Mouse (Mus musculus) embryonic facial prominence, embryonic 13.5 days (tissue): ENCODE measurements around the gene 1600002K03Rik. TPM values are rescaled to one million over a fixed set of nuclear protein-coding genes. Genes with fewer than 3 reads are reported as not detected.

Experiments
- ATAC-seq: fragments of 200-750 bp; cut with Nextera tagmentation; 2 replicates; pipeline ENCODE4 v1.8.0; 2017; ENCODE audit warnings: low read depth; ENCODE audit not compliant: insufficient number of reproducible peaks, insufficient read depth, low FRiP score, low TSS enrichment
- H3K27ac ChIP-seq: fragments of 300-500 bp; sonication (generic); 2 replicates; pipeline ENCODE4 v1.5.1; 2015; ENCODE audit warnings: moderate library complexity, mild to moderate bottlenecking, inconsistent platforms
- H3K27me3 ChIP-seq: fragments of 300-500 bp; sonication (generic); 2 replicates; pipeline ENCODE4 v1.6.1; 2015; ENCODE audit warnings: mild to moderate bottlenecking, inconsistent platforms
- H3K36me3 ChIP-seq: fragments of 300-500 bp; sonication (generic); 2 replicates; pipeline ENCODE4 v1.6.1; 2015; ENCODE audit warnings: mild to moderate bottlenecking, inconsistent platforms
- H3K4me1 ChIP-seq: fragments of 300-500 bp; sonication (generic); 2 replicates; pipeline ENCODE4 v1.6.1; 2015; ENCODE audit warnings: inconsistent platforms
- H3K4me2 ChIP-seq: fragments of 300-500 bp; sonication (generic); 2 replicates; pipeline ENCODE4 v1.6.1; 2015; ENCODE audit warnings: moderate library complexity, mild to moderate bottlenecking, inconsistent platforms
- H3K4me3 ChIP-seq: fragments of 300-500 bp; sonication (generic); 2 replicates; pipeline ENCODE4 v1.5.1; 2015; ENCODE audit warnings: mild to moderate bottlenecking, inconsistent platforms
- H3K9ac ChIP-seq: fragments of 300-500 bp; sonication (generic); 2 replicates; pipeline ENCODE4 v1.6.1; 2015; ENCODE audit warnings: mild to moderate bottlenecking, inconsistent platforms
- H3K9me3 ChIP-seq: fragments of 300-500 bp; sonication (generic); 2 replicates; pipeline ENCODE4 v1.6.1; 2016; ENCODE audit warnings: inconsistent platforms
- WGBS: fragments of 180-500 bp; shearing (Covaris S2); methylation state at CpG from one replicate; pipeline ENCODE4 v1.1.7; 2015; ENCODE audit warnings: mixed read lengths; 5-methylcytosine and 5-hydroxymethylcytosine counted together
- polyA plus RNA-seq: library from polyadenylated mRNA; unstranded; fragments of >200 nt; fragmentation: Nextera tagmentation; extraction: Ambion mirVana; gene quantifications from 2 replicates; pipeline ENCODE4 v1.2.1, GENCODE M21; 2015

The 1600002K03Rik gene
- polyA plus RNA-seq, 1 experiment from 2014 or later, result 11.6 TPM

DNA sequence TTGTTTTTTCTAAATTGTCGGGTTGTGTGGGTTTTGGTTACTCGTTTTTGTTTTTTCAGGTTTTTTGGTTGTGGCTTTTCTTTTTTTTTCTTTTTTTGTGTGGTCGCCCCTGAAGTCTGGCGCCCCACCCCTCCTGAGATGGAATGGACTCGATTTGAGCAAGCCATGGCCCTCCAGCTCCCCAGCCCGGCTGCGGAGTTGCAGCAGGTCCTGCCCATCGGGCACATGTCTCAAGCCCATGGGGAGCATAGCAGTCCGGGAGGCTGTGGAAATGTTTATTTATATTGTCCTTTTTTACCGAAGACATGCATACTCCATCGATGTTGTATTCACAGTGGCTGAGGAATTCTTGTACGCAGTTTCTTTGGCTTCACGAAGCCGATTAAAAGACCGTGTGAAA, 1.5 kb upstream of the 1600002K03Rik start:
- H3K27ac ChIP-seq, result 0 out of 2 replicates have a peak overlapping the region, but pooled peaks have one; percentile 5

DNA sequence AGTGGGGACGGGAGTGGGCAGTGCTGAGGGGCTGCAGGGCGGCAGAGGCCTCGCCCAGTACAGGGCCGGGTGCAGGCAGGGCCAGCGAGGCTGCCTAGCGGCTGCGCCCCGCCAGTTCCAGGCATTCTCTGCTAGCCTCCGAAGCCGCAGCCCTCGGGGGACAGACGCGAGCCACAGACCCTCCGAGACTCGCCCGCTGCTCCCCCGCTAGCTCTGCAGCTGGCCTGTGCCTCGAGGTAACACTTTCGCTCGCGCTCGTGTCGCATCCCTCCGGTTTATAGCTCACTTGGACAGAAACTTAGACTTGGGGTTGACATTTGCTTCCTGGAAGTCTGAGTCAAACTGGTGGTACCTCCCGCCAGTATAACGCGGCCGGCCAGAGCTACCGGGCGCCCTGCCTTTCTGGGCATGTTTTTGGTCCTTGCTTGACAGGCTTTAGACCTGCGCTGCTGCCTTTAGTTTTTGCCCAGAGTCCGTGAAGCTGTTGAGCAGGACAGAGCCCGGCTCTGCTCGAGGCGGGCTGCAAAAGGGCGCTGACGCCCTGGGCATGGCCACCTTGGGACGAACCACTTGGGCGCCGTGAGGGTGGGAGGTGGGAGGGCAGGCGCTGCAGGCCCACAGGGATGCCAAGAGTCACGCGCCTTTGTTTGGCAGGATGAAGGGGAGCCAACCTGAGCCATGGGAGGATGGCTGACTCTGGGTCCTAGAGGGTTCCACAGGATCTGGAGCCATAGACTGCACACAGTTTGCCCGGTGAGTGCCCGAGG, 801 bp upstream of the 1600002K03Rik start:
- peaks cover 41% of the 10 kb centered on the region for H3K4me1 ChIP-seq

More for the DNA sequence above, 1.5 kb upstream of the 1600002K03Rik start:
- Histone ChIP-seq H3K9ac (no peak overlapping the region), H3K4me2 (no peak overlapping the region), H3K36me3 (peaks cover 28% of the 10 kb centered on the region), H3K4me1 (peaks cover 46% of the 10 kb centered on the region), H3K4me3 (no peak overlapping the region), H3K27me3 (no peaks in the 10 kb centered on the region), H3K9me3 (no peaks in the 10 kb centered on the region)
- no peak for ATAC-seq
- WGBS, result 94% methylated on average over 15 of the region's 15 CpGs

DNA sequence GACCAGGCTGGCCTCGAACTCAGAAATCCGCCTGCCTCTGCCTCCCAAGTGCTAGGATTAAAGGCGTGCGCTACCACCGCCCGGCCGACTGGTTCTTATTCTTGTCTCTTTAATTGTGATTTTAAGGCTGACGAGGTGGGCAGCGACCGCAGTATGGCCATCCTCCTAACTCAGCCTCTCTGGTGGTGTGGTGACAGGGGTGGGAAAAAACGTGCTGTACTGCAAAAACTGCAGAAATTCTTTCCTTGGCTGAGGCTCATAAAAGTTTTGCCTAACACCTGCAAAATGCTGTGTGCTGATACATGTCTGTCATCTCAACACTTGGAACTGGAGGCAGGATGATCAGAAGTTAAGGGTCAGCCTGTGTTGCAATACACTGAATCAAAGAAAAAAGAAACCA, 614 bp downstream of the 1600002K03Rik start:
- H3K4me2 ChIP-seq, result peak overlapping the region; percentile 70
- H3K27ac ChIP-seq, result peak overlapping the region; percentile 78
- WGBS, result 7% methylated on average over 11 of the region's 11 CpGs
- H3K36me3 ChIP-seq, result peaks cover 28% of the 10 kb centered on the region
- peaks cover 38% of the 10 kb centered on the region for H3K4me1 ChIP-seq
- peak overlapping the region; percentile 58 for H3K4me3 ChIP-seq
- peak overlapping the region; percentile 71 for H3K9ac ChIP-seq
- no peaks in the 10 kb centered on the region for H3K9me3 ChIP-seq
- ATAC-seq, result no peak
- H3K27me3 ChIP-seq, result no peaks in the 10 kb centered on the region

More for the DNA sequence above, 801 bp upstream of the 1600002K03Rik start:
- peak overlapping the region; percentile 58; the same call in 1 of the 2 replicates for H3K4me3 ChIP-seq
- H3K27ac ChIP-seq, result peak overlapping the region; percentile 78
- H3K27me3 ChIP-seq, result no peaks in the 10 kb centered on the region
- H3K36me3 ChIP-seq, result peaks cover 28% of the 10 kb centered on the region
- 86% methylated on average over 45 of the region's 45 CpGs for WGBS
- peak overlapping the region; percentile 70 for H3K4me2 ChIP-seq
- H3K9ac ChIP-seq, result peak overlapping the region; percentile 71; the same call in 1 of the 2 replicates
- ATAC-seq, result no peak
- no peaks in the 10 kb centered on the region for H3K9me3 ChIP-seq

DNA sequence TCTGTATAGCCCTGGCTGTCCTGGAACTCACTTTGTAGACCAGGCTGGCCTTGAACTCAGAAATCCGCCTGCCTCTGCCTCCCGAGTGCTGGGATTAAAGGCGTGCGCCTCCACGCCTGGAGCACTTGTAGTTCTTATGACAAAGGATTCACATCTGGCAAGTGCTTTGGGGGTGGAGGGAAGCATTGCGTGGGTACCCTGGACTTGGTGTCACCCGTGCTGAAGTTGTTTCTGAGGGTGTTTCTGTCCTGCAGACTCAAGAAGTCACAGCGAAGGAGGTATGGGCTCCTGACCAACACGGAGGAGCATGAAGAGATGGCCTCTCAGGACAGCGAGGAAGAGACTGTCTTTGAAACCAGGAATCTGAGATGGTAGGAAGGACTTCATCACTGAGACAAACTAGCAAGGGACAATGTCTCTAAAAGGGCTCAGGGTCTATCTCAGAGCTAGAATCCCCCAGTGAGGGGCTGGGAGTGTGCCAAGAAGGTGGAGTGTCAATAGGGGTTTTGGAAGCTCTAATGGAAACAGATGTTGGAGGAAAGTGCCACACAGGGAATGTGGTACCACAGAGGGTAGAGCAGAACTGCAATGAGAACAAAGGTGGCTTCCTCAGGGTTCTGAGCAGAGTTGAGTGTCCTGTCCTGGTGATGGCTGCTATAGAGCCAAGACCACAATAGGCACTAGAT, 1.4 kb downstream of the 1600002K03Rik start:
- no peak overlapping the region for H3K4me3 ChIP-seq
- peaks cover 31% of the 10 kb centered on the region for H3K4me1 ChIP-seq
- H3K4me2 ChIP-seq, result no peak overlapping the region
- H3K9me3 ChIP-seq, result no peaks in the 10 kb centered on the region
- H3K27ac ChIP-seq, result peak overlapping the region; percentile 22; the same call in 1 of the 2 replicates
- ATAC-seq, result no peak
- 85% methylated on average over 10 of the region's 10 CpGs for WGBS
- H3K27me3 ChIP-seq, result no peaks in the 10 kb centered on the region
- H3K9ac ChIP-seq, result 0 out of 2 replicates have a peak overlapping the region, but pooled peaks have one; percentile 21
- H3K36me3 ChIP-seq, result peaks cover 28% of the 10 kb centered on the region

DNA sequence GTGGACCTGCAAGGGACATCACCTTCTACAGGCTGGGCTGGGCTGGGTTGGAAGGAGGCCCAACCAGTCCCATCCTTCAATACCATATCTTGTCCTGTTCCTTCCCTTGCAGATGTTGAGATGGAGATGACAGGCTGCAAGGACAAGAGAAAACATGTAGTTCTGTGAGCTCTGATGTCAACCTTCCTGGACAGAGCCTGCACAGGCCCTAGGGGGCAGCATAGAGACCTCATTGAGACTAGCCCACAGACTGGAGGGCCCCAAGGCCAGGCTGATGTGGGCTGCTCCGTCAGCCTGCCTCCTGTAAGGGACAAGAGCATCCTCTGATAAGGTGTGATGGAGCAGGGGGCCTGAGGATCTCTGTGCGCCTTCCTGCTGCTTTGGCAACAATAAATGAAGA, 2.0 kb downstream of the 1600002K03Rik start:
- Histone ChIP-seq H3K4me2 (no peak overlapping the region), H3K36me3 (peaks cover 27% of the 10 kb centered on the region)
- ATAC-seq, result no peak

DNA sequence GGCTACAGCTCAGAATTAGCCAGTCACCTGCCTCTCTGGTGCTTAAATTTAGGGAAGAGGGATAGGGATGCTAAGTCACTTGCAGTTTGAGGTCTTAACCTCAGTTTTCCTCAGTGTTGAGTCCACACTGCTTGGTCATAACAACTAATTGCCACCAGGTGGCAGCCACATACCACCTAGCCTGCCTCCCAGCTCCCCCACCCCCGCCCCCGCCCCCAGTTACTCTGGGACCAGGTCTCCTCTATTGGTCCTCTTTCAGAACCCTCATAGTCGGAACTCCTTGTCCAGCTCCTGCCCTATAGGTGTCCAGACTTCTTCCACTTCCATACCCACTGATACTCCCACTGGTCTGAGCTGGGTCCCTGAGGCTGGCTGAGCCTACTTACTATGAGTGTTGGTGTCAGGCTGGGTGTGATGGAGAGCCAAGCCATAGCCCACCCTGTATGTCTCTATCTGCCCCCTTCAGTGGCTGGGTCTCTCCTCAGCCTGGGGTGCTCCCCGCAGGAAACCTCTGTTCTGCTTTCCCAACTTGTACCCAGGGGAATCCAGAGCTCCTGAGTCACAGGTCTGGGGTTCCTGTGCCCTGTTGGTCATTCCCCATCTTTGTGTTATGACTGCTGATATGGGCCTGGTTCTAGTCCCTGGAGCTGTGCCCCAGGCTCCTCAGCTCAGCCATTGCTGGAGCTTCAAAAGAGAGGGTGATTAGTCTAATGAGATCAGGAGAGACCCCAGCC, 3.0 kb downstream of the 1600002K03Rik start:
- H3K9me3 ChIP-seq, result no peaks in the 10 kb centered on the region
- H3K4me2 ChIP-seq, result no peak overlapping the region
- H3K9ac ChIP-seq, result 0 out of 2 replicates have a peak overlapping the region, but pooled peaks have one; percentile 3
- no peak overlapping the region for H3K27ac ChIP-seq
- WGBS, result 16% methylated on average over 4 of the region's 4 CpGs
- no peaks in the 10 kb centered on the region for H3K27me3 ChIP-seq
- peaks cover 17% of the 10 kb centered on the region for H3K36me3 ChIP-seq
- no peak for ATAC-seq
- peaks cover 26% of the 10 kb centered on the region for H3K4me1 ChIP-seq
- H3K4me3 ChIP-seq, result no peak overlapping the region

More for the DNA sequence above, 2.0 kb downstream of the 1600002K03Rik start:
- 48% methylated on average over 2 of the region's 2 CpGs for WGBS
- Histone ChIP-seq H3K9ac (0 out of 2 replicates have a peak overlapping the region, but pooled peaks have one; percentile 21), H3K27ac (0 out of 2 replicates have a peak overlapping the region, but pooled peaks have one; percentile 22), H3K4me1 (peaks cover 28% of the 10 kb centered on the region), H3K4me3 (no peak overlapping the region), H3K27me3 (no peaks in the 10 kb centered on the region), H3K9me3 (no peaks in the 10 kb centered on the region)

DNA sequence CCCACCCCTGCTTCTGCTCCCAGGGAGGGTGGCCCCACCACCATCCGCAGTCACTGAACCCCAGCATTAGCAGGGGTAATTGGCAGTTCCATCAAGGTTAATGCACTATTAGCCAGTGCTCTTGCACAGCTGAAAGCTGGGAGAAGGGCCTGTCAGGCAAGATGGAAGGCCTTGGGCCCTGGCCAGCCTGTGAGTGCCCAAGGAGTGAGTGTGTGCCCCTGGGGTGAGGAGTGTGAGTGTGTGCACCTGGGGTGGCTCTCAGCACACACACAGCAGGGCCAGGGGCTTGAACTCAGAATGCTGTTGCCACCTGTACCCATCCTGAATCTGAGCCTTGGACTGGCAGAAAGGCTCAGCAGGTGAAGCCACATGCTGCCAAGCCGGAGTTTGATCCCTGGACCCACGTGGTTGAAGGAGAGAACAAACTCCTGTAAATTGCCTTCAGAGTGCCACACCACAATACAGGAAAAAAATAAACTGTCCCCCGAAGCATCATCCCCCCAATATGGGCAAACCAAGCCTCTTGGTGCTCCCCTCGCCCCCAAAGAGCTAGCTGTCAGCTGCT, 3.6 kb downstream of the 1600002K03Rik start:
- WGBS, result 76% methylated on average over 5 of the region's 5 CpGs
- no peak overlapping the region for H3K4me2 ChIP-seq
- H3K4me3 ChIP-seq, result no peak overlapping the region
- no peaks in the 10 kb centered on the region for H3K9me3 ChIP-seq
- H3K4me1 ChIP-seq, result peaks cover 29% of the 10 kb centered on the region
- H3K27ac ChIP-seq, result no peak overlapping the region
- peaks cover 11% of the 10 kb centered on the region for H3K36me3 ChIP-seq
- no peaks in the 10 kb centered on the region for H3K27me3 ChIP-seq
- 0 out of 2 replicates have a peak overlapping the region, but pooled peaks have one; percentile 3 for H3K9ac ChIP-seq
- ATAC-seq, result no peak

DNA sequence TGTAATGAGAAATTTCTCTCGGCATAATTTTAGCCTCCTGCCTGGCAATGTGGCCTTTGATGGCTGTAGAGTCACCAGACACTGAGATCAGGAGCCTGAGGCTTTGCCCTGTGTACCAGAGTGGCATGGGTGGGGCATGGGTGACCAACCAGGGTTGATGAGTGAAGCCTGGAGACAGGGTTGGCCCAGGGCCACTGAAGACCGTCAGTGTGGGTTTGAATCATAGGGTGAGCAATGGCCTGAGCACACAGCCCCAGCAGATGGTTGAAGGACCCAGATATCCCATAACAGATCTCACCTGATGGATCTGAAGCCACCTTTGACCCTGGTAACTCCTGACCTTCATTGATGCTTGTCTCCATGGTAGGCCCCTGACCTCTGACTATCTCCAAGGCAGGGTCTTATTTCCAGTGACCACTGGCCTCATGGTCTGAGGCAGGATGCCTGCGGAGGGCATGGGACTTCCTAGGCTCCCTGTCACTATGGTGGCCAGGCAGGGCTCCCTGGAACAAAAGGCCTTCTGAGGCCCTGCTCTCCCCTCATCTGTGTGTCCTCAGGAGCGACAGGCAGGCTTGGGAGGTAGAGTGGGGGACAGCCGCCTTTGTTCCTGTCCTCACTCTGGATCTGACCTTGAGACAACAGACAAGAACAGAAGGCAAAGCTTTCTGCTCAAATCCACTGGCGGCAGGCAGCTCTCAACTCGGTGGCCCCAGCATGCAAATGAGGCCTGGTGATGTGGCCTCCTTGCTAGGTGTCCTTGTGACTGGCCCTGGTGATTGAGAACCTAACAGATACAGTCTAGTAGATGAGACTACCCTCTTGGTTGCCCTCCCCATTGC, 4.9 kb downstream of the 1600002K03Rik start:
- peaks cover 24% of the 10 kb centered on the region for H3K4me1 ChIP-seq
- H3K27me3 ChIP-seq, result no peaks in the 10 kb centered on the region
- WGBS, result 75% methylated on average over 7 of the region's 7 CpGs
- no peak overlapping the region for H3K4me3 ChIP-seq
- H3K9me3 ChIP-seq, result no peaks in the 10 kb centered on the region
- H3K36me3 ChIP-seq, result peaks cover 8% of the 10 kb centered on the region; the same call in 1 of the 2 replicates
- ATAC-seq, result no peak
- H3K27ac ChIP-seq, result no peak overlapping the region
- no peak overlapping the region for H3K4me2 ChIP-seq
- no peak overlapping the region for H3K9ac ChIP-seq

DNA sequence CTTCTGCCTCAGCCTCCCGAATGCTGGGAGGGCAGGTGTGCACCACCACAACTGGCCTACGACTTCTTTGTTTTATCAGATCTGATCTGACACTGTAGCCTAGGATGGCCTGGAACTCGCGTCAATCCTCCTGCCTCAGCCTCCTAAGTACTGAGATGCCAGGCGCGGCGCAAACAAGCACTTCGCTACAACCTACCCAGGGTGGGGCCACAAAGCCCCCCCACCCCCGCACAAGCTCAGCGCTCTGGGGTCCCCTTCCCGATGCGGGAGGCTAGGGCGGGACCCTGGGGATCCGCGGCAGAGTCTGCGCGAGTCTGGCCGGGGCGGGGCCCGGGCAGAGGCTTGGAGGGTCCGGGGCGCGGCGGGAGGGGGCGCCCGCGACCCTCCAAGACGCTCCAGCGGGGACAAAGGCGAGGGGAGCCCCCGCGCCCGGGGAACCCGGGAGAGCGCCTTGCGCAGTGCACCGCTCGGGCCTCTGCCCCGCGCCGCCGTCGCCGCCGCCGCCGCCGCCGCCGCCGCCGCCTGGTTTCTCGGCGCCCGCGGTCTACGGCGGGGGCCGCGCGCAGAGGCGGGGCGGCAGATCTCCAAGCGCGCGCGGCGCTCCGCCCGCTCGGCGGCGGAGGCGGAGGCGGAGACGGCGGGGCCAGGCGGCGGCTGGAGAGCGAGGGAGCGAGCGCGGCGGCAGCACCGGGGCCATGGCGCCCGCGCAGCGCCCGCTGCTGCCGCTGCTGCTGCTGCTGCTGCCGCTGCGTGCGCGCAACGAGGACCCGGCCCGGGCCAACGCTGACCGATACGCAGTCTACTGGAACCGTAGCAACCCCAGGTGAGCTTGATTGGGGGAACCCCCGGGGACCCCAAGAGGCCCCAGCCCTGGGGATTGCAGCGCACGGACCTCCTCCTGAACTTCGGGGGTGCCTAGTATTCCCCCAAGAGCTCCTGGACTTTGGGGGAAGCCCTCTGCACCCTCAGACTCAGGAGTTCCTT, 6.6 kb downstream of the 1600002K03Rik start, which contains the start of gene Efna2:
TSS of gene Efna2 (plus strand) at position 415 of the 984 bp plus-strand sequence.
- Histone ChIP-seq H3K4me1 (peaks cover 22% of the 10 kb centered on the region), H3K27me3 (no peaks in the 10 kb centered on the region), H3K36me3 (peaks cover 22% of the 10 kb centered on the region), H3K4me3 (peak within 1 kb of the TSS; percentile 76), H3K27ac (peak within 1 kb of the TSS; percentile 77), H3K9ac (peak within 1 kb of the TSS; percentile 97), H3K4me2 (peak within 1 kb of the TSS; percentile 89), H3K9me3 (no peaks in the 10 kb centered on the region)
- 2% methylated on average over 49 of the region's 106 CpGs for WGBS
- ATAC-seq, result peak; percentile 63
